10 mouse cellular contexts compared by ENCODE assay signal in the genomic region with DNA sequence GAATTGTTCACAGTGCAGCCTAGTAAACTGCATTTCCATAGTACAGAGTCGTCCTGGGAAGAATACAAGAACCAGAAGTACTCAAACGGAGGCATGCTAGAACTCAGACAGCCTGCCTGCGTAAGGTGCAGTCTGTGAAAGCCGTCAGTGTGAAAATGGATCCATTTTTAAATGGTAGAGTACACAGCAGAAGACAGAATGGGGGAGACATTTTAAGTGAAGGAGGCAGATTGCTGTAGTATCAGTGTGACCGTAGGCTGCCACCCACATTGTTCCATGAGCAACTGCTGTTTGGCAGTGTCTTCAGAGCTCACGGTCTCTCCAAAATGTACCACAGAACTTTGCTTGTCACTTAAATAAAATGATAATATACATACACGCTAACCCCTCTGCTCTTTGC. TPM values are rescaled to one million over a fixed set of nuclear protein-coding genes. Genes with fewer than 3 reads are reported as not detected.
DNase-seq lines count a peak whose midpoint lies in the region; ATAC-seq lines count a peak whose summit lies in the region.
"Had no signal": no experiment of that assay in that cellular context is flagged by ENCODE, and none has a peak within 500 bp of the region (broad histone marks: within the 10 kb centered on the region; RNA-seq: fewer than 3 reads in every experiment).

No protein-coding gene starts in this region.

- H3K27ac ChIP-seq in hindbrain, embryonic 11.5 days (ENCODE audit: low read depth, low read length) = peak overlapping the region; percentile 100
- peak overlapping the region; percentile 100 for H3K27ac ChIP-seq in midbrain, embryonic 11.5 days (ENCODE audit: low read depth, low read length)

- no peaks in the 10 kb centered on the region for H3K27me3 ChIP-seq in hindbrain, embryonic 11.5 days (ENCODE audit: control insufficient read depth, insufficient read depth, low read length)
- H3K27me3 ChIP-seq in midbrain, embryonic 11.5 days (ENCODE audit: control insufficient read depth, insufficient read depth, low read length) = no peaks in the 10 kb centered on the region

- no peak for ATAC-seq in hindbrain, embryonic 11.5 days (ENCODE audit: low FRiP score)
- no peak for ATAC-seq in midbrain, embryonic 11.5 days (ENCODE audit: low FRiP score)

- 0 out of 2 replicates have a peak overlapping the region, but pooled peaks have one; percentile 13 for H3K4me3 ChIP-seq in hindbrain, embryonic 11.5 days (ENCODE audit: low read depth, low read length)
- peak overlapping the region; percentile 95 for H3K4me3 ChIP-seq in midbrain, embryonic 11.5 days (ENCODE audit: low read depth, low read length)

- peaks cover 12% of the 10 kb centered on the region for H3K4me1 ChIP-seq in hindbrain, embryonic 11.5 days (replicated peaks; ENCODE audit: control insufficient read depth, insufficient read depth, low read length)
- peaks cover 24% of the 10 kb centered on the region for H3K4me1 ChIP-seq in midbrain, embryonic 11.5 days (ENCODE audit: control insufficient read depth, insufficient read depth, low read length)

- H3K36me3 ChIP-seq in hindbrain, embryonic 11.5 days (ENCODE audit: control insufficient read depth, insufficient read depth, low read length) = no peaks in the 10 kb centered on the region
- H3K36me3 ChIP-seq in midbrain, embryonic 11.5 days (ENCODE audit: control insufficient read depth, insufficient read depth, low read length) = no peaks in the 10 kb centered on the region

- no peaks in the 10 kb centered on the region for H3K9me3 ChIP-seq in hindbrain, embryonic 11.5 days (ENCODE audit: control insufficient read depth, low read length)
- H3K9me3 ChIP-seq in midbrain, embryonic 11.5 days (ENCODE audit: control insufficient read depth, low read length) = no peaks in the 10 kb centered on the region

- WGBS in hindbrain, embryonic 11.5 days = 27% methylated on average over 7 of the region's 7 CpGs
- 25% methylated on average over 7 of the region's 7 CpGs for WGBS in midbrain, embryonic 11.5 days

- peak overlapping the region; percentile 60 for H3K4me2 ChIP-seq in hindbrain, embryonic 11.5 days (replicated peaks; ENCODE audit: low read depth, low read length)
- peak overlapping the region; percentile 96 for H3K4me2 ChIP-seq in midbrain, embryonic 11.5 days

- DNase-seq in right cerebral cortex, adult 2 months (ENCODE audit: low spot score in 2 of 2) = peak; percentile 70 to 79
- DNase-seq in right cerebral cortex, postnatal 14 days = no peak
- DNase-seq in hindbrain, embryonic 11.5 days (ENCODE audit: low spot score) = peak; percentile 40
- peak; percentile 89 for DNase-seq in midbrain, embryonic 11.5 days (ENCODE audit: low spot score, missing footprints)
- no peak for DNase-seq in cerebellum, adult 9-11 months
- no peak for DNase-seq in lung, postnatal 25 days (ENCODE audit: low spot score)
- no peak for DNase-seq in kidney, postnatal 14 days
- no peak for DNase-seq in urinary bladder, postnatal 10 days (ENCODE audit: low spot score)
- DNase-seq: gastrocnemius, postnatal 14 days; lung, embryonic 14.5 days had no signal

- H3K9ac ChIP-seq in hindbrain, embryonic 11.5 days (ENCODE audit: low read depth, low read length) = peak overlapping the region; percentile 69
- peak overlapping the region; percentile 85 for H3K9ac ChIP-seq in midbrain, embryonic 11.5 days (ENCODE audit: low read length)

RNA-seq across cellular contexts. Expression of gene Tubb2b, which starts 4.0 kb away (rescaled TPM):
- polyA plus RNA-seq in hindbrain, embryonic 11.5 days (2014; fragmentation: Nextera tagmentation; extraction: Ambion mirVana) = 318 and 341 TPM in 2 replicates
- 307 and 321 TPM in 2 replicates for polyA plus RNA-seq in midbrain, embryonic 11.5 days (2014; fragmentation: Nextera tagmentation; extraction: Ambion mirVana)

RNA-seq across cellular contexts. Expression of gene Psmg4, which starts 28.5 kb away (rescaled TPM):
- polyA plus RNA-seq in hindbrain, embryonic 11.5 days (2014; fragmentation: Nextera tagmentation; extraction: Ambion mirVana) = 92.0 and 95.8 TPM in 2 replicates
- 115 and 120 TPM in 2 replicates for polyA plus RNA-seq in midbrain, embryonic 11.5 days (2014; fragmentation: Nextera tagmentation; extraction: Ambion mirVana)

RNA-seq across cellular contexts. Expression of gene Tubb2a, which starts 56.5 kb away (rescaled TPM):
- polyA plus RNA-seq in hindbrain, embryonic 11.5 days (2014; fragmentation: Nextera tagmentation; extraction: Ambion mirVana) = 422 and 447 TPM in 2 replicates
- polyA plus RNA-seq in midbrain, embryonic 11.5 days (2014; fragmentation: Nextera tagmentation; extraction: Ambion mirVana) = 398 and 417 TPM in 2 replicates

Comparison
In these comparisons a context has a peak if more than half of its experiments do, and no peak if none do; other contexts are left out.
1. DNase-seq: peak in right cerebral cortex, adult 2 months (2 of 2), hindbrain, embryonic 11.5 days (single experiment) and midbrain, embryonic 11.5 days (single experiment); none in right cerebral cortex, postnatal 14 days (single experiment), cerebellum, adult 9-11 months (single experiment), lung, postnatal 25 days (single experiment), kidney, postnatal 14 days (single experiment) and urinary bladder, postnatal 10 days (single experiment).